Mouse (Mus musculus) 3134 (cell line): Measurements from ENCODE around the gene Fam122a.
A peak's percentile ranks its signal among the peaks of the same experiment; 100 is the strongest.

Experiments used
- DNase-seq: peaks from one replicate; pipeline ENCODE4 v3.0.0-alpha.2; 2011; ENCODE audit warnings: low spot score; ENCODE audit not compliant: insufficient read length; ENCODE audit errors: extremely low read depth

Fam122a gene

DNA sequence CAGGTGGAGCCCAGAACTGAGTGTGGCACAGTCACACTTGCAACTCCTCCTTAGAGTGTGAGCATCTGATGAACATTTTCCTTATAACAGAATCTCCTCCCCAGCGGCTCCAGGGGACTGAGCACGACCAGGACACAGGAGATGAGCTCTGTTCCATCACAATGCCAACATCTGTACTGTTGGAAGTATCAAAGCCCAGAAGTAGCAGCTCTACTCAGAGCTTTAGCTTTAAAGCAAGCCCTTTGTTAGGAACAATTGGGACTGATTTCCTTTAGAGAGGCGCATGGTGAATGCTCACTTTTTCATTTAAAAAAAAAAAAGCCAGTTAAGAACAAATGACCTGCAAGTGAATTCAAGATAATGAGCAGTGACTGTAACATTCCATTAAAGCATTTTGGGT is 14.7 kb upstream of the Fam122a start:
- no peak for DNase-seq

DNA sequence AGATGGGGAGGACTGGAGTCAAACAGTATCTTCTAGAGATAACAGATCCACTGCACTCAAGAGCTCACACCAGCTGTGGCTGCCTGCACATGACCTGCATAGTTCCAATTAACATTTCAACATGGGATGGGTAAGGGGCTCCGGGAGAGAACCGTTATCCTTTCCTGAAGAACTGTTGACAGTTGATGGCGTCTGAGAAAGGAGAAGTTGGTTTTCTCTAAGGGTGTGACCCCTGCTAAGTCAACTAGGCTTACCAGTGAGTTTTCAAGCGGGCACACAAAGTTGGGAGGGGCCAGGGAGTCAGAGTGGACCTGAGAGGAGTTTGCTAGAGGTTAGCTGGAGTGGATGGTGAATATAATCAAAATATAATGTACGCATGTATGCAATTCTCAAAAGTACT is 13.1 kb upstream of the Fam122a start:
- no peak for DNase-seq

DNA sequence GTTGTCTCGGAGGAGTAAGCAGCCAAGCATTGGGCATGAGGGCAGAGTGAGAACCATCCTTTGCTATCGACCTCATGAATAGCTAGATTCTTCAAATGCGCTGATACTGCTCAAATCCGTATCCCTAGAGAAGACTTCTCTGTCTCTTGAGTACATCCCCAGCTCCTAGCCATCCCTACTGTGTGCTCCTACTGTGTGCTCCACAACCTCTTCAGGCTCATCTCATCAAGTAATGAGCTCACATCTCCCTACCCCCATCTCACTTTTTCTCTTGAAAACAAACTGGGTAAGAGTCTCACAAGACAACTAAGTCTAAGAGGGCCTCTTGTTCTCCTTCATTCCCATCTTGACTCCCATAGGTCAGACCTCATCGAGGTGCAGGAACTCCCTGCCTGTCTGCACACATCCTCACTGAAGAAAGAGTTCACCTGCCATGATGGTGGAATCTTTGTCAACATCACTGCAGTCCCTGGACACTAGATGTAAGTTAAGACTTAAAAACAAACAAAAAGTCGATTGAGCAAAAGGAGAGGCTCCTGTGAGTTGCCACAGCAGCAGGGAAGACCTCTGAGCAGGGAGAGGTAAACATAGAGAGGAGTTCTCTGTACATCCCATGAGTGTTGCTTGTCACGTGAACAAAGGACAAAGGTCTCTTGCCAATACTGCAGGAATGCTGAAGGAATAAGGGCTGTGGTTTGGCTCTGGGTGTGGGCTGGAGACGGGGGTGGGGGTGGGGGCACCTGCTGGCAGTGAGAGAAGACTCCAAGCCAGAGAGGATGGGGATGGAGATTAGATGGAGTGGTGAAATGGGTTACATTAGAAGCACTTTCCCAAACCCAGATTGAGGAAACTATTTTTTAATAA is 9.5 kb upstream of the Fam122a start:
- peak; percentile 7 for DNase-seq

DNA sequence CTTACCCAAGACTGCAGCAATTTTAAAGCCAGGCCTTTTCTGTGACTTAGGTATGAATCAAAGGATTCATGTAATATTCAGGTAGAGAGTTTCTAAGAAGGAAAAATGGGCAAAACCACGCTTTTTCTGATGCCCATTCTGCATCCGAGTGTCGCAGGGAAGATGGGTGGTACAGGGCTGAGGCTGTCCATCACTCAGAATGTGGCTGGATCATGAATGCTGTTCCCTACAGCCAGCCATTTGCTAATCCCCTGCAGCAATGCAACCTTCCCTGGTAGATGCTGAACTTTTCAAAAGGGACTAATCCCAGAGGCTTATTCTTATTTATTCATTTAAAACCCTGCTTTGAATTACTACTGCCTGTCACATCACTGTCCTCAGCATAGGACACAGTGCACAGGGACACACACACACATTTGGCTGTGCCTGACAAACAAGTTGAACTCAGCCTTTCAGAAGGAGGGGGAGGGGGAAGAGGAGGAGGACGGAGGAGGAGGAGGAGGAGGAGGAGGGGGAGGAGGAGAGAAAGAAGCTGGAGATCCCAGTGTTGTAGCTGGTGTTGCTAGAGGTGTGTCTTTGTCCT is 7.5 kb upstream of the Fam122a start:
- DNase-seq: no peak

DNA sequence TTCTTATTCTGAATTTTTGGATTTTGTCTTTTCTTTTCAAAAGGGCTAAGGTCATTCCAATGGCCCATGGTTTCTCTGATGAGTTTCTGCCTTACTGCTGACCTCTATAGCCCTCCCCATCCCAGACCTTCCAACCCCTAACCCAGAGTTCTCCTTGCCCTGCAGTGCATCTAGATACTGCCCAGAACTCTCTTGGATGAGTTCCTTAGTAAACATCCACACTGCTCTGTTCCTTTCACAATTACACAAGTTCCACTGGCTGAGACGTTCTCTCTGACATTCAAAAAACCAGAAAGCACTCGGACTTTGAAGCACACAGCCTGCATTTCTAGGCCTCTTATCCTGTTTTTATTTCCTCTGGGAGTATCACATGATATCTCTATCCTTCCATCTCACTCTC is 3.8 kb upstream of the Fam122a start:
- no peak for DNase-seq

DNA sequence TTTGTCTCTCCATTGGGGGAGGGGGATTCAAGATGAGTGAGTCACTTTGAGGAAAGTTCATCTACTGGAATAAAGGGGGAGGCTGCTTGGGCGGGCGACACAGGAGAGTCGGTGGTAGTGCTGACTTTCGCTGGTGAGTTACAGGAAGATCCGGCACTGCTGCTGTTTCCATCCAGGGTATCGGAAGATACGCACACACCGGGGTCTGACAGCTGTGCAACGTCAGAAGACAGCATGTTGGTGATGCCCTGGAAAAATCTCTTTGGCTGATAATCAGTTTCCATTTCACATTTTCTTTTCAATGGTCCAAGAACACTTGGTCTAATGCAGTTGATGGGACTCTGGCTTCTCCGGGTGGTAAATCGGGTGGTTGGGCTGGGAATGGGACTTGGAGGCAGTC is 695 bp downstream of the Fam122a start:
- DNase-seq: no peak

DNA sequence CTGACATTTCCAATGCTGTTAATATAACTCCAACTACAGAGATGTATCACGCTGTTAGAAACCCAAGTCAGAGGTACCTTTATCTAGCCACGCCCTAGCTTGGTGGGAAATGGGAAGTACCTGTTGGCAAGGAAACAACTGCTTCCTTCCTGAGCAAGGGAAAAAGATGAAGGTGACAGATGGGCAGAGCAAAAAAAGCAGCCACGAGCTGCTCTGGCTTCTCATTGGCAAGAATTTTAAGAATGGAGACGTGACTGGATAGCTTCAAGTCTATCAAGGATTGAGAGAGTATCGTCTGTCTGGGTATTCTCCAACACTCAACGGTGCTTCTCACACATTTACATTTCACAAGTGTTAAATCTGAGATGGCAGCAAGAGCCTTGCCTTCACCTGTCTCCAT is 1.9 kb downstream of the Fam122a start:
- DNase-seq: no peak

DNA sequence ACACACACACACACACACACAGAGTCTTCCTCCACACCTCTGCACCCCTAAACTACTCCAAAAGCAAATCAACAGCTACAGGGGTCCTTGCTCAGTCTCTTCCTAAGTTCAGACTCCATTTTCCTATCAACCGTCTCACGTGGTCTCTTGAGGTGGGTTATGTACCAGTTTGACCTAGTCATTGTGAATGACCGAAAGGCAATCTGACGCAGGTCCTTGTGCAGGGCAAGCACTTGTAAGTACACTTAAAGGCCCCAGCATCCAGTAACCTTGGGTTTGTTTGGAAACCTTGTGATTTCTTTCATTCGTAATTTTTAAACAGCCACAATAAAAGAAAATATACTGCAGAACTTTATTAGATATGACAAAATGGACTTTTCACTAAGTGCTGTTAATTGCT is 4.6 kb downstream of the Fam122a start:
- DNase-seq: no peak

DNA sequence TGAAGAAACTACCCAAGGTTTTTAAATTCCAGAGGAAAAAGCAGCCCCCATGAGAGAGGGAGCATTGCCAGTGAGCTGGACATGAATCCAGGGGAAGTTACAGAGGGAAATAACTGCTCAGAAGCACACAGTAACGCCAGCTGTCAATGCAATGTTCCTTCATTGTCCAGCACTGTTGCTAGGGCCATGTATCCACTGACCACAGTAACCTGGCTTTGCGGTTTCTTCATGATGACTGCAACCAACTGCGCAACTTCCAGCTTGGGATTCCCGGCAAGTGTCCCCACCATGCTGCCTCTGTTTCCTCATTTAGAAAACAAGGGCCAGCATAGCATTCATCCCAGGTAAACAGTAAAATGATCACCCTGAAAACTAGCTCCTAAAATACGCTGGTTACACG is 5.6 kb downstream of the Fam122a start:
- DNase-seq: no peak

DNA sequence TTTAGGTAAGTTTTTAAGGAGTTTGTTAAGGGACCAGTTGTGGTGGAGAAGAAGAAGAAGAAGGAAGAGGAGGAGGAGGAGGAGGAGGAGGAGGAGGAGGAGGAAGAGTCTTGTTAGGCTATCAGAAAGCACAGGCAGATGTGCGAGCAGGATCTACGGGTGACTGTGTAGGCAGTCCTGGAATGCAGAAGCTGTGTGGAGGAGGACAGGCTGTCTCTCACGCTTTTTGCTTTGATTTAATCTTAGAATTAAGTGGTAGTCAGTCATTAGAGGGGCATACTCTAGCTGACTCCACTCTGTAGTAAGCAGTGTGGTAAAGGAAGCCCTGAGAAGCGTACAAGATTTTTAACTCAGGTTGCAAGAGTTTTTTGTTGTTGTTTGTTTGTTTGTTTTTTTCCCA is 7.9 kb downstream of the Fam122a start:
- no peak for DNase-seq

DNA sequence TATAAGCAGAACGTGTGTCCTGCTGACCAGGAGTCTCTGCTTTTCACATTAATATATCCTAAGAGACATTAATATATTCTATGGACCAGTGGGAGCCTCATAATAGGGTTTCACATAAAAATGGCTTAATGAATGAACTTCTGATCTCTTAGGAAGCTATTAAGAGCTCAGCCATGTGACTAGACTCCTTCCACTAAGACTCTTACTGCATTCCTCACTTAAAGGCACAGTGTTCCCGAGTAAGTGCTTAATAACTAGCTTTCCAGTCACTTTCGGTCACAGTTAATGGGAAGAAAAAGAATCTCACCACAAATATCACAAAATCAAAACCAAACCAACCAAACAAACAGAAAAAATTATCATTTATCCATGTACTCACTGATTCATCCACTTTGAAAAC is 8.5 kb downstream of the Fam122a start:
- DNase-seq: no peak

DNA sequence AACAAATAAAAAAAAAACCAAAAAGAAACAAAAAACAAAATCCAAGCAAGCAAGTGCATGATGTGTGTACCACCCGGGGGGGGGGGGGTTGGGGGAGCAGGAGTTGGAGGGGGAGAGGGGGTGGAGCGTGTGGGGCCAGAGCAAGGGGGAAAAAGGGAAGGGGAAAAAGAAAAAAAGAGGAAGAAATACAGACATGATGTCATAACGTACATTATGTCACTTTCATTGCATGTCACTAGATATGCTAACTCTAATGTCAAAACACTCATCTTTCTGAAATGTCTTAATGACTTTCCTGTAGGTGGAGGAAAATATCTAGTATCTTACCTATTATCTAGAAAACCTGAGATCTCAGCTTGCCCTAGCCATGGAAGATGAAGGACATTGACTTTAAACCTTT is 14.1 kb downstream of the Fam122a start:
- no peak for DNase-seq

DNA sequence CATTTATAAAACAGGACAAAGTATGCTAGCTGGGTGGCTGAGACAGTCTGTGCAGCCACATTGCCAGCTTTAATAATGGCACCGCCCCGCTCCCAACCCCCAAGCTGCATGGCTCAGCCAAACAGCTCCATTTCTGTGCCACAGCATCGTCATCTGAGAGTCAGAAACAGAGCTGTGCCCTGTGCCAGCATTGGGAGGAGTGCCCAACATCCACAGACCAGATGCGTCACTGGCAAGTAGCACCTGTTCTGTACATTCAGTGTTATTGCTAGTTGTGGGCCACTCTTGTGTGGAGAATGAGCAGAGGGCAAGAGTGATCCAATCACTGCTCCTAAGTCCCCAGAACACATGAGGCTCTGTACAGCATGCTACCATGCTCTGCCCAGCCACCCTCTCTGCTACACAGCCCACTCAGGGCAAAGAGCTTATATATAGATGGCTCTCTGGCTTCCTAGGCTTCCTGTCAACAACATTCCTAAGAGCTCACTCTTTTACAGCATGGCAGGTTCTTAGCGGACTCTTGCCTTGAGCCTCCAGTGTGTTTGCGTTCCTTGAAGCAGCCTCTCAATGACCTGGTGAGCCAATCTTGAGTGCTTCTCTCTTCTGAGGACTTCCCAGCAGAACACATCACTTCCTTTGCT is 20.4 kb downstream of the Fam122a start:
- no peak for DNase-seq

DNA sequence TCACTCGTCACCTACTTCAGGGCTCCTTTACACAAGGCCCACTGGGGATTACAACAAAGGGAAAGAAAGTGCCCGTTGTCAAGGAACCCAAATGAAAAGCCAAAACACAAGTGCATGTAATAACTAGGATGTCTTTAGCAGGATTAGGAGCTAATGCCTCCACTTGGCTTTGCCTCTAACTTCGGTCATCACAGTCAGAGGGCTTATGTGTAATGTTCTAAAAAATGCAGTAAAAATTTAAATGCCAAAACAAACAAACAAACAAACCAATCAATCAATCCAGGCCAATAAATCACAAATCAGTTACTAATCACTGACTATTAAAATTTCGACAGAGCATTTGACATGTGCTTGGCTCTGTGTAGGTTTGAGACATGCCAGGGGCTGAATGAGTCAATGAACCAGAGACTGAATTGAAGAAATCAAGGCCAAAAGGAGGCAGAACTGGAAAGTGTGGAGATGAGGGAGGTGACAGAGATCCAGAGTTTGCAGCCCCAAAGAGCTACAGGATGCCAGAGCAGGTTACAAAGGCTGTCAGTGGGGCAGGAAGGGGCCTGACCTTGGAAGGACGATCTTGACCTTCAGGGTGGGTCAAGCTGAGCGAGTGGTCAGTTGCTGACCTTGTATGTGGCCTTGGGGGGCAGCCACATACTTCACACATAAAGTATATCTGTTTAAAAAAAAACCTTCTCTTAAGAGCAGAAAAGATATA is 21.8 kb downstream of the Fam122a start:
- DNase-seq: no peak

DNA sequence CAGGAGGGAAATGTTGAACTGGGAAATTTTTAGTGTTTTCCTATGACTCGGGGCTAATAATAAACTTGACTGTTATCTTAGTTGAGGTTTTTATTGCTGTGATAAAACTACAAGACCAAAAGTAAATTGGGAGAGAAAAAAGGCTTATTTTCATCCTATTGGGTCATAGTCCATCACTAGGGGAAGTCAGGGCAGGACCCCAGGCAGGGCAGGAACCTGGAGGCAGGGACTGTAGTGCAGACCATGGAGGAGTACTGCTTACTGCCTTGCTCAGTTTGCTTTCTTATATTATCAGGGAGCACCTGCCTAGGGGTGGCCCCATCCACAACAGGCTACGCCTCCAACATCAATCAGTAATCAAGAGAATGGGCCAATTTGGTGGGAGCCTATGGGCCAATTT is 22.7 kb downstream of the Fam122a start:
- no peak for DNase-seq

DNA sequence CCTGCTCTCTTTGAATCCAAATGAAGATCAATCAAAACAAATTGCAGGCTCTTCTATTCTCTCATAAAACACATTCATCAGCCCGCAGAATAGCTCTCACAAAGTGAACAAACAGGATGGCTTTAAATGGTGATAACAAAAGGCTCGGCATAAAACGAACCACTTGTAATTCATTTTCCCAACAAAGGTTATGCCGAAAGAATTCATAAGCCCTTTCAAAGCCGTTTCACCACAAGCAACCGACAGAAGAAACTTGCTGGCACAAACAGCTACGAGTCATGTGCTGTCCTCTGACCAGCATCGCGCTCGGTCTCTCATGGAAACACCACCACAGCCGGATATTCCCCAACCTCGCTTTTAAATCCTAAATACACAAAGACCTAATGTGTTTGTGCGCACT is 23.8 kb downstream of the Fam122a start:
- DNase-seq: no peak

DNA sequence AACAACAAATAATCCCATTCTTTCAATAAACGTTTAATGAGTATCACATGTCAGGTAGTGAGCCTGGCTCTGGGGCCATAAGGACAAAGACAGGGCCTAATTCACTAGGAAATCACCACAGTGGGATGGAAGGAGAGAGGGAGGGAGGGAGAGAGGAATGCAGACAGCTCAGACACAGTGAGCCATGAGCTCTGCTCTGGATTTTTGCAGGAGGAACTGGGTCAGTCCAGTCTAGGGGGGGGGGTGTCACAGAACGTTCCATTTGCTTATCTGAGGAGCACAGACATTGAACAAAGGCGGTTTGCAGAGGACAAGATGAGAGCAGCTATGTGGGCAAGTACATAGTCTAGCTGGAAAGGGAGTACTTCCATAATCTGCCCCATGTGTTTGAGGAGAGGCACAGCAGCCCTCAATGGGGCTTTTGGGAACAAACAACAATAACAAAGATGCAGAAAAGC is 24.7 kb downstream of the Fam122a start:
- DNase-seq: no peak

DNA sequence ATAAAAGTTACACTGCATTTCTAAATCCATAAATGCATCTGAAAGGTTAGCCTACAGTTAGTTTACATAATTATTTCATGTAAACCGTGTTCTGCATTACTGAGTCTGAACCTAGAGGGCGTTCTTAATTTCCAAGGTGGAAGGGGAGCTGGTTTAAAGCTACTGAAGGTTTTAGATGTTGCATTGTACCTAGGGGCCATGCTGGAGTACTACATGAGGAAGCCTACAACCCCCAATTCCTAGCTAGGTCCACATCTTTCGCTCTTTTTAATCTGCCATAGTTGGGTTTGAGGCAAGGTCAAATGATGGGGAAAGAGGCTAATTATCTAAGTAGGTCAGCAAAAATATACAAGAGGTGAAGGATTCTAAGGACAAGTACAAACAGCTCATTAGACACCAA is 25.5 kb downstream of the Fam122a start:
- no peak for DNase-seq

DNA sequence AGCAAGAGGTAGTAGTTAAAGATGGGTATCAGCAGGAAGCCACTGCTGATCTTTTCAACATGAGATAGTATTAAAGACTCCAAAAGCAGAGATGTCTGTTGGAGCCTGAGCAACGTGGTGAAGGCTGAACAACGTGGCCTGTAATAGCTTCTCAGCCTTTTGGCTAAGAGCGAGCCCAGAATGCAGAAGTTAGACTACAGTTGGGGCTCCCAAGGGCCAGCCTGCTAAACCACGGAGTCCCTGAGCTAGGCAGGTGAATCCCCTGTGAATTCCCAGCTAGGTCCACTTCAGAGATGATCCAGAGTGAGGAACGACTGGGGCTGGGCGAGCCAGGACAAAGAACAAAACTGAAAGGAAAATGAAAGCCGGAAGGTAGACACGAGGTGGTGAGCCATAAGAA is 26.4 kb downstream of the Fam122a start:
- DNase-seq: no peak

DNA sequence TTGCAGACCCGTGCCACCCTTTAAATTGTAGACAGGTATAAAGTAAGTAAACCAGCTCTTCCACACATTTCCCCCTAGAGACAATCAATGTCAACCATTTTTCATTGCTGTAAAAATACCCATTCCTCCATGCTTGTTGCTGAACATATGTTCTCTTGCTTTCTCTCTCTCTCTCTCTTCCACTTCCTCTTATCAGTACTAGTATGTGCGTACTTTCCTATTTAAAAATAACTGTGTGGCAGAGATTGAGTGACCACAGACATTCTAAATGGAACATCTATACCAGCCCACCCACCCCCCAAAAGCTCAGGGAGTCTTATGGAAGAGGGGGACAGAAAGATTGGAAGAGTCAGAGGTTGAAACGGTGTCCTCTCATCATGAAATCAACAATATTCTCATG is 32.8 kb downstream of the Fam122a start:
- DNase-seq: no peak

DNA sequence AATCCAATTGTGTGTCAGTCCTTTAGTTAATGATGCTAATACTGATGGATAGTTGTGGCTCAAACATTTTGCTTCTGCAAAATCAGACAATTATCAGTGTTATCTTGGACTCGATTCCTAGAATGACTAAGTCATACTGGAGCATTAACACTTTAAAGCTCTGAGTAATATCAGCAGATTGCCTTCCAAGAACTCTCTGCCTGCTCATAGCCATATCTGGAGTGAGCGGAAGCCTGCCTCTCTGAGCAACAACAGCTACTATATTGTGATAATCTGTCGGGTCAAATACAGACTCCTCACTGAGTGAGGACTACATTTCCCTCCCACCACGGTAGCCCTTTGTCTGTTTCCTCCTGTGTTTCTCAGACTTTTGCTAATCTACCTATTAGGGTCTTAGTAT is 37.4 kb downstream of the Fam122a start:
- no peak for DNase-seq
